Mouse (Mus musculus): ENCODE measurements around the gene Golt1a. TPM values are rescaled to one million over a fixed set of nuclear protein-coding genes. Genes with fewer than 3 reads are reported as not detected.

Gene Golt1a
- polyA plus RNA-seq, 1 experiment from 2014 or later, result 187 TPM

- Histone ChIP-seq H3K27ac (ENCODE audit: low read depth, low read length) (peak overlapping the region; percentile 57; the same call in 1 of the 2 replicates), H3K4me2 (replicated peaks; ENCODE audit: low read depth) (peak overlapping the region; percentile 99), H3K4me3 (ENCODE audit: low read depth, low read length) (peak overlapping the region; percentile 63), H3K36me3 (ENCODE audit: control insufficient read depth, insufficient read depth) (no peaks in the 10 kb centered on the region), H3K9ac (ENCODE audit: low read depth, low read length) (peak overlapping the region; percentile 63), H3K4me1 (replicated peaks; ENCODE audit: control insufficient read depth, insufficient read depth, low read length) (peaks cover 4% of the 10 kb centered on the region; the same call in 1 of the 2 replicates), H3K27me3 (replicated peaks; ENCODE audit: control insufficient read depth, insufficient read depth, low read length) (peaks cover 7% of the 10 kb centered on the region; the same call in 1 of the 2 replicates), H3K9me3 (ENCODE audit: control insufficient read depth) (no peaks in the 10 kb centered on the region)
- 7% methylated on average over 27 of the region's 27 CpGs for WGBS
- ATAC-seq, result no peak
- TF ChIP-seq CTCF (IDR thresholded peaks at IDR 0.05; ENCODE audit: low read depth), result no peak
These were observed 54.5 kb downstream of the Golt1a start for GRCm38 (mm10) chr1:133364022-133364630.

- no peak overlapping the region for H3K27ac ChIP-seq (ENCODE audit: low read depth, low read length)
- no peak overlapping the region for H3K4me3 ChIP-seq (ENCODE audit: low read depth, low read length)
- no peak for ATAC-seq
- no peak for TF ChIP-seq CTCF (IDR thresholded peaks at IDR 0.05; ENCODE audit: low read depth)
- no peak overlapping the region for H3K4me2 ChIP-seq (replicated peaks; ENCODE audit: low read depth)
- H3K36me3 ChIP-seq (ENCODE audit: control insufficient read depth, insufficient read depth), result no peaks in the 10 kb centered on the region
- H3K27me3 ChIP-seq (replicated peaks; ENCODE audit: control insufficient read depth, insufficient read depth, low read length), result peaks cover 7% of the 10 kb centered on the region; the same call in 1 of the 2 replicates
- no peak overlapping the region for H3K9ac ChIP-seq (ENCODE audit: low read depth, low read length)
- H3K9me3 ChIP-seq (ENCODE audit: control insufficient read depth), result no peaks in the 10 kb centered on the region
- 61% methylated on average over 2 of the region's 2 CpGs for WGBS
- peaks cover 4% of the 10 kb centered on the region; the same call in 1 of the 2 replicates for H3K4me1 ChIP-seq (replicated peaks; ENCODE audit: control insufficient read depth, insufficient read depth, low read length)
These were observed 55.3 kb downstream of the Golt1a start for GRCm38 (mm10) chr1:133364890-133365289.

DNA sequence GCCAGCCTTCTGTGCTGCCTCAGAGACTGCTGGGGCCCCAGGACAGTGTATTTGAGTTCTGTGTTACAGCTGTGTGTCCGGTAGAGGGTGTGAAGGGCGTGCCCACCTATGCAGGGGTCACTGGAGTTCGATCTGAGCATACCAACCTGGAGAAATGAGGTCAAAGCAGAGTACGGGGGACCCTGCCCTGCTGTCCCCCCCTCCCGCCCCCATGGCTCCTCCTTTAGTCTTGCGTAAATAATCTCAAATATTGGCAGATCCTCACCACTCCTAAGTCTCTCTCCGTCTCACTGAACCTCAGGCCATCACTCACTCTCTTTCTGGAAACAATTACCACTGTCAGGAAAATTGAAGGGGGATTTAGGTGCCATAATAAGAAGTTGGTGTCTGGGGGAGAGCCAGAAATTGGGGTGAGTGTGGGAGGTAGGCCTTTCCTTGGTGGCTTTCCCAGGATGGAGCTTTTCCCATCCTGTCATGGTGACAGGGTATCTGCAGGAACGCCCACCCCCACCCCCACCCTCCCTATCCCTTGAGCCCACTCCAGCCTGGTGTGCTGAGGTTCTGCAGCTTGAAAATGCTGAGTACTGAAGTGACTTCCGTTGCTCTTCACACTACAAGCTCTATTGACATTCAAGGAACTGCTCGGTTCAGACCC, 57.5 kb downstream of the Golt1a start:
- WGBS, result 44% methylated on average over 10 of the region's 10 CpGs
- H3K4me2 ChIP-seq (replicated peaks; ENCODE audit: low read depth), result no peak overlapping the region
- no peak overlapping the region for H3K9ac ChIP-seq (ENCODE audit: low read depth, low read length)
- H3K9me3 ChIP-seq (ENCODE audit: control insufficient read depth), result no peaks in the 10 kb centered on the region
- H3K4me3 ChIP-seq (ENCODE audit: low read depth, low read length), result no peak overlapping the region
- H3K4me1 ChIP-seq (replicated peaks; ENCODE audit: control insufficient read depth, insufficient read depth, low read length), result peaks cover 4% of the 10 kb centered on the region; the same call in 1 of the 2 replicates
- ATAC-seq, result no peak
- H3K27me3 ChIP-seq (replicated peaks; ENCODE audit: control insufficient read depth, insufficient read depth, low read length), result peaks cover 7% of the 10 kb centered on the region; the same call in 1 of the 2 replicates
- no peak for TF ChIP-seq CTCF (IDR thresholded peaks at IDR 0.05; ENCODE audit: low read depth)
- H3K27ac ChIP-seq (ENCODE audit: low read depth, low read length), result no peak overlapping the region
- H3K36me3 ChIP-seq (ENCODE audit: control insufficient read depth, insufficient read depth), result no peaks in the 10 kb centered on the region

- no peak overlapping the region for H3K4me3 ChIP-seq (ENCODE audit: low read depth, low read length)
- WGBS, result 19% methylated on average over 11 of the region's 11 CpGs
- ATAC-seq, result no peak; the same call in 1 of the 2 replicates
- H3K27me3 ChIP-seq (replicated peaks; ENCODE audit: control insufficient read depth, insufficient read depth, low read length), result peaks cover 7% of the 10 kb centered on the region; the same call in 1 of the 2 replicates
- peaks cover 4% of the 10 kb centered on the region; the same call in 1 of the 2 replicates for H3K4me1 ChIP-seq (replicated peaks; ENCODE audit: control insufficient read depth, insufficient read depth, low read length)
- H3K9ac ChIP-seq (ENCODE audit: low read depth, low read length), result no peak overlapping the region
- TF ChIP-seq CTCF (IDR thresholded peaks at IDR 0.05; ENCODE audit: low read depth), result no peak
- no peaks in the 10 kb centered on the region for H3K9me3 ChIP-seq (ENCODE audit: control insufficient read depth)
- no peak overlapping the region for H3K27ac ChIP-seq (ENCODE audit: low read depth, low read length)
- no peak overlapping the region for H3K4me2 ChIP-seq (replicated peaks; ENCODE audit: low read depth)
- no peaks in the 10 kb centered on the region for H3K36me3 ChIP-seq (ENCODE audit: control insufficient read depth, insufficient read depth)
These were observed 58.2 kb downstream of the Golt1a start for GRCm38 (mm10) chr1:133367606-133368488.

GRCm38 (mm10) chr1:133368644-133369043, 59.0 kb downstream of the Golt1a start:
- ATAC-seq, result no peak
- no peaks in the 10 kb centered on the region; the same call in 1 of the 2 replicates for H3K36me3 ChIP-seq (ENCODE audit: control insufficient read depth, insufficient read depth)
- 74% methylated on average over 10 of the region's 10 CpGs for WGBS
- H3K9ac ChIP-seq (ENCODE audit: low read depth, low read length), result no peak overlapping the region
- TF ChIP-seq CTCF (IDR thresholded peaks at IDR 0.05; ENCODE audit: low read depth), result no peak
- H3K4me2 ChIP-seq (replicated peaks; ENCODE audit: low read depth), result no peak overlapping the region
- no peaks in the 10 kb centered on the region for H3K9me3 ChIP-seq (ENCODE audit: control insufficient read depth)
- H3K4me3 ChIP-seq (ENCODE audit: low read depth, low read length), result no peak overlapping the region
- peaks cover 7% of the 10 kb centered on the region; the same call in 1 of the 2 replicates for H3K27me3 ChIP-seq (replicated peaks; ENCODE audit: control insufficient read depth, insufficient read depth, low read length)
- 0 out of 2 replicates have a peak, but pooled peaks cover 4% of the 10 kb centered on the region for H3K4me1 ChIP-seq (replicated peaks; ENCODE audit: control insufficient read depth, insufficient read depth, low read length)
- H3K27ac ChIP-seq (ENCODE audit: low read depth, low read length), result no peak overlapping the region
